Mouse (Mus musculus): ENCODE results near the gene Btbd11.

DNA sequence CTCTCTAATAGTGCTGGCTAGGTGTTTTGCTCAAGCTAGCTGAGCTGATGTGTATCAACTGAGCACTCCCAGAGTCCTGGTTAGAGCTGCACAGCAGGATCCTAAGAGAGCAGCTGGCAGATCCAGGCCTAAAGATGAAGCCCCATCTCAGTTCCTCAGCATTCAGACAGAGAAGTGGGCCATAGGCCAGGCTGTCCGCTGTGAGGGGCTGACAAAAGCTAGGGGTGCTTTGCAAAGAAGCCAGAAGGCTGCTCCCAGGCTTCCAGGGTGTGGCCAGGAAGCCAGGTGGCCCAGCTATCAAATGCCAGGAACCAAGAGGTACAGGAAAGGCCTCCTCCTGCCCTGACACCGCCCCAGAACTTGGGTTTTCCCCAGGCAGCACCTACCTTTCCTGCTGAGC lies 140.0 kb downstream of the Btbd11 start:
- TF ChIP-seq CTCF (IDR thresholded peaks at IDR 0.05; ENCODE audit: extremely low read depth, insufficient read depth, insufficient read length, insufficient replicate concordance) (no peak), POLR2A (IDR thresholded peaks at IDR 0.05; ENCODE audit: low read depth, low read length) (no peak)

All from spleen, adult 2 months (tissue).